Comparison of ENCODE assay signal across 8 mouse cellular contexts in the genomic region with DNA sequence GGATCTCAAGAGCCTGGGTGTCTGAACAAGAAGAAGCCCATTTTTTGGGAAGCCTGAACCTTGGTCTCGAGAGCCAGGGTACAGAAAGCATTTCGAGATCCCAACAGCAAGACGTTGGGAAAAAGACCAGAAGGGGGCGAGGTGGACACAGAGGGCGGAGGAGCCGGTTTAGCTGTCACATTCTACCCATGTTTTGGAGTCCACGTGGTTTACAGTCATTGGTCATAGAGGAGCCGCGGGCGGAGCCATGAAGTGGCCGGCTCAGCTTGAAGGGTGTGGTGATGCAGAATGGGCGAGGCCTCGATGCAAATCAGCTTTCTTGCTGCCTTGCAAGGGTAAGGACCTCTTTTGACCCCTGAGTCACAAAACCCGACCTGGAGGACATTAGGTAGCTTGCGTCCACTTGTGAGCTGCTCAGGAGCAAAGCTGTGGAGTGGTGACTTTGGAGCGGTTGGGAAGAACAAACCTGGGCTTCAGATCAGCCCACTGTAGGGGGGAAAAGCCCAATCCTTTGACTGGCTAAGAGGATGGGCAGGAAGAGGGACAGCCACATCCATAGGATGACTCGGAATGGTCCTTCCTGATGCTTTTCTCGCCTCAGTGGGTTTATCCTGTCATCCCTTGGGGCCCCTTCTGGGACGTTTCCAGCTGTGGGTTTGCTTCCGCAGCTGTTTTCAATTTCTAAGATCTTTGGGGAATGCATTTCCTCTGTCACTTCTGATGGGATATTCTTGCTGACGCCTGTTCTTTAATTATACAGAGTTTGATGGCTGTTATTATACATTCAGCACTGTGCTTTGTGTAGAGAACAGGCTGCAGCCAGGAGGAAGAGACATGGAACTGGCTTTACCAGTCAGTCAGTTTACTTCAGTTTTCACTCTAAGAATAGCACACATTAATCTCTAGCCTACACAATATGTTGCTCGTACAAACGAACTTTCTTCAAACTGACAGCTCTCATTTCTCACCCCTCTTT. TPM values are rescaled to one million over a fixed set of nuclear protein-coding genes. Genes with fewer than 3 reads are reported as not detected.
DNase-seq lines count a peak whose midpoint lies in the region; ATAC-seq and TF ChIP-seq lines count a peak whose summit lies in the region.

No protein-coding gene starts in this region.

- TF ChIP-seq CTCF in small intestine, adult 2 months (IDR thresholded peaks at IDR 0.05; ENCODE audit: extremely low read depth, insufficient read length, insufficient replicate concordance, low read depth, low read length): peak; percentile 44; the same call in 1 of the 2 replicates

- peak overlapping the region; percentile 31 for H3K4me3 ChIP-seq in forebrain, embryonic 10.5 days
- peak overlapping the region; percentile 12 for H3K4me3 ChIP-seq in small intestine, adult 2 months (ENCODE audit: low read depth, low read length)

- H3K36me3 ChIP-seq in forebrain, embryonic 10.5 days (replicated peaks): no peaks in the 10 kb centered on the region
- H3K36me3 ChIP-seq in small intestine, adult 2 months (ENCODE audit: control insufficient read depth, insufficient read depth, low read length): no peaks in the 10 kb centered on the region

- DNase-seq in CD4-positive helper T cell, adult 2 months (ENCODE audit: low read depth, low spot score): peak; percentile 23
- DNase-seq in ZHBTc4 (ENCODE audit: low read depth, low spot score): peak; percentile 92
- DNase-seq in forebrain, embryonic 10.5 days (ENCODE audit: extremely low spot score, low spot score): peak; percentile 69
- DNase-seq in heart, postnatal 14 days: peak; percentile 23 to 58
- peak; percentile 76 to 83 for DNase-seq in kidney, postnatal 4 days
- DNase-seq in layer of hippocampus, postnatal 25 days (ENCODE audit: extremely low spot score in 1 of 2, low spot score in 1 of 2): no peak

- H3K27ac ChIP-seq in forebrain, embryonic 10.5 days: no peak overlapping the region
- H3K27ac ChIP-seq in small intestine, adult 2 months (ENCODE audit: insufficient read depth, low read depth, low read length): peak overlapping the region; percentile 68; the same call in 1 of the 2 replicates

- 11% methylated on average over 23 of the region's 23 CpGs for WGBS in forebrain, embryonic 10.5 days
- WGBS in small intestine, adult 2 months: 5% methylated on average over 23 of the region's 23 CpGs

- no peaks in the 10 kb centered on the region for H3K9me3 ChIP-seq in forebrain, embryonic 10.5 days

- TF ChIP-seq POLR2A in small intestine, adult 2 months (IDR thresholded peaks at IDR 0.05; ENCODE audit: low read depth, low read length): no peak

- ATAC-seq in megakaryocyte, adult 5-6 weeks (ENCODE audit: poor library complexity, severe bottlenecking): peak; percentile 82

- intact Hi-C loops in heart, postnatal 14 days (cut with DNase I): no loop called here

- peaks cover 12% of the 10 kb centered on the region for H3K27me3 ChIP-seq in forebrain, embryonic 10.5 days (ENCODE audit: poor library complexity, severe bottlenecking)
- H3K27me3 ChIP-seq in small intestine, adult 2 months (ENCODE audit: control insufficient read depth, insufficient read depth, low read length): no peaks in the 10 kb centered on the region; the same call in 1 of the 2 replicates

- peaks cover 21% of the 10 kb centered on the region for H3K4me1 ChIP-seq in forebrain, embryonic 10.5 days
- peaks cover 12% of the 10 kb centered on the region; the same call in 1 of the 2 replicates for H3K4me1 ChIP-seq in small intestine, adult 2 months (ENCODE audit: control insufficient read depth, insufficient read depth, insufficient read length, low read length)

RNA-seq across cellular contexts. Expression of a gene that starts 22.1 kb away (rescaled TPM):
- polyA plus RNA-seq in forebrain, embryonic 10.5 days (2016; fragmentation: Nextera tagmentation; extraction: Ambion mirVana): 2.0 and 2.3 TPM in 2 replicates
- under 1 TPM; 0.07 to 0.27 TPM for total RNA-seq in heart, postnatal 14 days (2021)
- total RNA-seq in megakaryocyte, adult 5-6 weeks (2015): 0.11 TPM in 1 of 2 replicates, not detected in the other
- total RNA-seq in megakaryocyte, adult 5-6 weeks (2017): 0.24 and 0.29 TPM in 2 replicates
- polyA plus RNA-seq in small intestine, adult 2 months (2012; rRNA removed): 0.14 and 0.34 TPM in 2 replicates
- under 1 TPM; 0.22 to 0.28 TPM for total RNA-seq in layer of hippocampus, postnatal 25 days (2021)

RNA-seq across cellular contexts. Expression of a gene that starts 23.4 kb away (rescaled TPM):
- 8.2 and 8.5 TPM in 2 replicates for polyA plus RNA-seq in forebrain, embryonic 10.5 days (2016; fragmentation: Nextera tagmentation; extraction: Ambion mirVana)
- total RNA-seq in heart, postnatal 14 days (2021): 1 to 10 TPM; 1.9 to 2.5 TPM
- 29.1 and 29.4 TPM in 2 replicates for total RNA-seq in megakaryocyte, adult 5-6 weeks (2015)
- 17.0 and 20.7 TPM in 2 replicates for total RNA-seq in megakaryocyte, adult 5-6 weeks (2017)
- 5.2 and 12.5 TPM in 2 replicates for polyA plus RNA-seq in small intestine, adult 2 months (2012; rRNA removed)
- total RNA-seq in layer of hippocampus, postnatal 25 days (2021): 10 to 100 TPM; 12.7 to 13.6 TPM

Comparison
In these comparisons a context has a peak if more than half of its experiments do, and no peak if none do; other contexts are left out.
1. DNase-seq: peak in CD4-positive helper T cell, adult 2 months (single experiment), ZHBTc4 (single experiment), forebrain, embryonic 10.5 days (single experiment), heart, postnatal 14 days (2 of 2) and kidney, postnatal 4 days (2 of 2); none in layer of hippocampus, postnatal 25 days (0 of 2).